Mouse (Mus musculus): Measurements from ENCODE around the gene Gm9049.
"Not testable (repeated sequence)": the region's sequence is repeated elsewhere in the genome, so short reads cannot be mapped to it uniquely, and the experiment has no call there.

Gene Gm9049

DNA sequence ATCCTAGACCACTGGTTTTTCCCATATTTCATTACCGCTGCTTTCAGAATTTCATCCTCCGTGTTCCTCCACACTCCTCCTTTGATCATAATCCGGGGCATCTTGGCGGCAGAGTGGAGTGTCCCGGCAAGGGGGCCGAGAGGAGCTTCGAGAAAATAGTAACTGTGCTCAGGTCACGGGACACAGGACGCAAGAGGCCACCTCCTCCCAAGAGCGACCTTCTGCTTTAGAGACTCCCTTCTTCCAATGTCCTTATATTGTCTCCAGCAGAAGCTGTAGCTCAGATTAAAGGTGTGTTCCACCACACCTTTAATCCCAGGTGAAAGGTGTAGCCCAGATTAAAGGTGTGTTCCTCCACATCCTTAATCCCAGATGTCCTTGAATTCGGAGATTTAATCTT is at the start of gene Gm9049:
Gene Gm9049 (minus strand): TSS at position 101 of the 400 bp plus-strand sequence.
- DNase-seq (ENCODE audit: low spot score in 2 of 2), result not testable (repeated sequence)

DNA sequence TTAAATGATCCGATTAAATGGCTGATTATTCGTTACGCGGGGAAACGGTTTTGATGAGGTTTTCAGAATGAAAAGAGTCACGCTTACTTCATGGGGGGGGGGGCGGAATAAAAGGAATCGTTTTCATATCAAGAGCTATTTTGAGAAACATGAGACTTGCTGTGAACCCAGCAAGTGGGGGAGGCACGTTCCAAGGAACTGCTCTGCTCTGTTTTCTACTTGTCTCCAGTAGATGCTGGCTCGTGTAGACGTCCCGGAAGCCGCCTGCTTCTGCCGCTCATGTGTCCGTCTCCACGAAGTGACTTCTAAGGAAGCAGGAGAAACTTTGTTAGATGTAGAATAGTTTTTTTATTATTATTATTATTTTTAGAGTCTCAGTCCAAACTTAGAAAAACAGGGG is 46.0 kb upstream of the Gm9049 start:
- DNase-seq (ENCODE audit: low spot score in 2 of 2), result no peak

DNA sequence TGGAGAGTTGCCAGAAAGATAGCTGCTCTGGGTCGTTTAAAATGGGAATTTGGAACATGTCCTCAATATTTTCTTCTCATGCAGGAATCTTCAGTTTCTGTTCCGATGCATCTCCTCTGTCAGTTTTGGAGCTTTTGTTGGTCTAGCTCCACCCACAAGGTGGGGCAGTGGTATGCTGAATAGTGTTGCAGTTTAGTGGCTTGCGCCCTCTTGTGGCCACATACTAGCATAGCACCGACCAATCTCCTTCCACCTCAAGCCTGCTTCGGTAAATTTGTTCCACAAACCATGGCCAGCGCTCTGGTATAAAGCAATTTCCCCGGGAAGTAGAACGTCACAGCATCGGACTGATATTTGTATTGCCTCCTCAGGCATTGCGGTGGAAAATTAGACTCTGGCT is 16.5 kb upstream of the Gm9049 start:
- peak; percentile 68 to 86 for DNase-seq (ENCODE audit: low spot score in 2 of 2)

DNA sequence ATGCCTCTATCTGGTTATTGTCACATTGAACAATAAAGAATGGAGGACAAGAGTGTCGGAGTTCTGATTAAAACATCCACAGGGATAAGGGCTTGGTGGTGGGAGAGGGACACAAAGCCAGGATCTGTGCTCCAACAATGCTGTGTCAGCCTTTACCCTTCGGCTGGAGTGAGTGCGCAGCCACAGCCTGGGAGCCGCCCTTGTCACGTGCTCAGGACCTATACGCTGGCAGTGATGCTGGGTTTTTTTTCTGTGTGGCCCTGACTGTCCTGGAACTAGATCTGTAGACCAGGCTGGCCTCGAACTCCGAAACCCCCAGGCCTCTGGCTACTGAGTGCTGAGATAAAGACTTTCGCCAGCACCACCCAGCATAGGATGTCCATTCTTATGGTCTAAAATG is 15.6 kb upstream of the Gm9049 start:
- DNase-seq (ENCODE audit: low spot score in 2 of 2), result no peak

GRCm38 (mm10) chr10:118348579-118348978 is 5.3 kb downstream of the Gm9049 start, which contains the start of gene Gm9048:
TSS of gene Gm9048 (minus strand) at chr10:118348679.
- not testable (repeated sequence) for DNase-seq (ENCODE audit: low spot score in 2 of 2)

- not testable (repeated sequence) for DNase-seq (ENCODE audit: low spot score in 2 of 2)
These were observed 10.8 kb downstream of the Gm9049 start, which contains the start of gene Gm9046 for GRCm38 (mm10) chr10:118343155-118343554. TSS of gene Gm9046 (minus strand) at chr10:118343255.

- DNase-seq (ENCODE audit: low spot score in 2 of 2), result not testable (repeated sequence)
These were observed 16.2 kb downstream of the Gm9049 start, which contains the start of gene Gm9045 for GRCm38 (mm10) chr10:118337731-118338130. TSS of gene Gm9045 (minus strand) at chr10:118337831.

GRCm38 (mm10) chr10:118332308-118332707 is 21.6 kb downstream of the Gm9049 start, which contains the start of gene Gm9044:
TSS of gene Gm9044 (minus strand) at chr10:118332408.
- DNase-seq (ENCODE audit: low spot score in 2 of 2), result not testable (repeated sequence)

DNA sequence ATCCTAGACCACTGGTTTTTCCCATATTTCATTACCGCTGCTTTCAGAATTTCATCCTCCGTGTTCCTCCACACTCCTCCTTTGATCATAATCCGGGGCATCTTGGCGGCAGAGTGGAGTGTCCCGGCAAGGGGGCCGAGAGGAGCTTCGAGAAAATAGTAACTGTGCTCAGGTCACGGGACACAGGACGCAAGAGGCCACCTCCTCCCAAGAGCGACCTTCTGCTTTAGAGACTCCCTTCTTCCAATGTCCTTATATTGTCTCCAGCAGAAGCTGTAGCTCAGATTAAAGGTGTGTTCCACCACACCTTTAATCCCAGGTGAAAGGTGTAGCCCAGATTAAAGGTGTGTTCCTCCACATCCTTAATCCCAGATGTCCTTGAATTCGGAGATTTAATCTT is 27.0 kb downstream of the Gm9049 start, which contains the start of gene Gm9040:
Gene Gm9040 (minus strand): TSS at position 101 of the 400 bp plus-strand sequence.
- not testable (repeated sequence) for DNase-seq (ENCODE audit: low spot score in 2 of 2)

GRCm38 (mm10) chr10:118319024-118319423 is 34.9 kb downstream of the Gm9049 start:
- DNase-seq (ENCODE audit: low spot score in 2 of 2), result no peak

DNA sequence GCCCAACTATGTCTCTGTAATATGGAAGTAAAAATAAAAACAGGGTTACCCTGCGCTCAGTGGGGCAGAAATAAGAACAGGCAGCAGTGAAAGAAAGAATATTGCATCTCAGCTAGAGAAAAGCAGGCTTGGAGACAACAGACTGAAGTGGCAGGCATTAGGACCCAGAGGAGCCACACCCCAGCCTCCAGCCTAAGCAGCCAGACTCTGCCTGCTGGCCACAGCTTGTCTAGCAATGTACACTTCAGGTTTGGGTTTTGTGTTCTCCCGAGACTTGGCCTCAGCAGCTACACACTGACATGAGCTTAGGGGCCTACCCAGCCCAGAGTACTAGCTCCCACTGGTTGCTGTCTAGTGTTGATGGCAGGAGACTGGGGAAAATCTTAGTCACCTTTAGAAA is 51.8 kb downstream of the Gm9049 start:
- not testable (repeated sequence) for DNase-seq (ENCODE audit: low spot score in 2 of 2)

All from cerebellum, postnatal 4 days (tissue).